Mouse (Mus musculus): Measurements from ENCODE around the gene Mllt3. TPM values are rescaled to one million over a fixed set of nuclear protein-coding genes. Genes with fewer than 3 reads are reported as not detected.
A peak's percentile ranks its signal among the peaks of the same experiment; 100 is the strongest.

Gene Mllt3
- polyA plus RNA-seq, 1 experiment, result 23.5 TPM

GRCm38 (mm10) chr4:87792511-87792910 lies 240.7 kb downstream of the Mllt3 start:
- DNase-seq (ENCODE audit: extremely low spot score in 1 of 2, low spot score in 1 of 2), result no peak

- no peak for DNase-seq (ENCODE audit: extremely low spot score in 1 of 2, low spot score in 1 of 2)
These were observed 243.7 kb downstream of the Mllt3 start for GRCm38 (mm10) chr4:87789446-87789845.

GRCm38 (mm10) chr4:87788691-87789090 lies 244.5 kb downstream of the Mllt3 start:
- peak in 1 of 2 experiments; percentile 54 for DNase-seq (ENCODE audit: extremely low spot score in 1 of 2, low spot score in 1 of 2)

- peak; percentile 33 to 77 for DNase-seq (ENCODE audit: extremely low spot score in 1 of 2, low spot score in 1 of 2)
These were observed 247.8 kb downstream of the Mllt3 start for GRCm38 (mm10) chr4:87785132-87786074.

GRCm38 (mm10) chr4:87783809-87784208 lies 249.4 kb downstream of the Mllt3 start:
- DNase-seq (ENCODE audit: extremely low spot score in 1 of 2, low spot score in 1 of 2), result peak in 1 of 2 experiments; percentile 21

- no peak for DNase-seq (ENCODE audit: extremely low spot score in 1 of 2, low spot score in 1 of 2)
These were observed 251.2 kb downstream of the Mllt3 start for GRCm38 (mm10) chr4:87781971-87782370.

GRCm38 (mm10) chr4:87775721-87776120 lies 257.4 kb downstream of the Mllt3 start:
- DNase-seq (ENCODE audit: extremely low spot score in 1 of 2, low spot score in 1 of 2), result no peak

- no peak for DNase-seq (ENCODE audit: extremely low spot score in 1 of 2, low spot score in 1 of 2)
These were observed 258.6 kb downstream of the Mllt3 start for GRCm38 (mm10) chr4:87774515-87774914.

GRCm38 (mm10) chr4:87767711-87768561 lies 265.2 kb downstream of the Mllt3 start:
- peak; percentile 11 to 33 for DNase-seq (ENCODE audit: extremely low spot score in 1 of 2, low spot score in 1 of 2)

- no peak for DNase-seq (ENCODE audit: extremely low spot score in 1 of 2, low spot score in 1 of 2)
These were observed 267.4 kb downstream of the Mllt3 start for GRCm38 (mm10) chr4:87765729-87766128.

- no peak for DNase-seq (ENCODE audit: extremely low spot score in 1 of 2, low spot score in 1 of 2)
These were observed 272.1 kb downstream of the Mllt3 start for GRCm38 (mm10) chr4:87761075-87761474.

- no peak for DNase-seq (ENCODE audit: extremely low spot score in 1 of 2, low spot score in 1 of 2)
These were observed 272.9 kb downstream of the Mllt3 start for GRCm38 (mm10) chr4:87760297-87760696.

- no peak for DNase-seq (ENCODE audit: extremely low spot score in 1 of 2, low spot score in 1 of 2)
These were observed 273.5 kb downstream of the Mllt3 start for GRCm38 (mm10) chr4:87759625-87760024.

GRCm38 (mm10) chr4:87759110-87759509 lies 274.1 kb downstream of the Mllt3 start:
- no peak for DNase-seq (ENCODE audit: extremely low spot score in 1 of 2, low spot score in 1 of 2)

- DNase-seq (ENCODE audit: extremely low spot score in 1 of 2, low spot score in 1 of 2), result no peak
These were observed 281.7 kb downstream of the Mllt3 start for GRCm38 (mm10) chr4:87751515-87751864.

- peak in 1 of 2 experiments; percentile 31 for DNase-seq (ENCODE audit: extremely low spot score in 1 of 2, low spot score in 1 of 2)
These were observed 282.2 kb downstream of the Mllt3 start for GRCm38 (mm10) chr4:87750856-87751514.

- no peak for DNase-seq (ENCODE audit: extremely low spot score in 1 of 2, low spot score in 1 of 2)
These were observed 283.5 kb downstream of the Mllt3 start for GRCm38 (mm10) chr4:87749532-87750234.

GRCm38 (mm10) chr4:87745016-87745645 lies 288.0 kb downstream of the Mllt3 start:
- no peak for DNase-seq (ENCODE audit: extremely low spot score in 1 of 2, low spot score in 1 of 2)

- DNase-seq (ENCODE audit: extremely low spot score in 1 of 2, low spot score in 1 of 2), result peak in 1 of 2 experiments; percentile 31
These were observed 293.5 kb downstream of the Mllt3 start for GRCm38 (mm10) chr4:87739524-87740128.
